Mouse (Mus musculus): Measurements from ENCODE around the gene Prdx2. TPM values are rescaled to one million over a fixed set of nuclear protein-coding genes. Genes with fewer than 3 reads are reported as not detected.

Prdx2 gene
- polyA plus RNA-seq, 1 experiment = 387 TPM

GRCm38 (mm10) chr8:84994375-84994774 lies 25.0 kb downstream of the Prdx2 start:
- H3K4me1 ChIP-seq (ENCODE audit: control insufficient read depth, insufficient read depth, insufficient read length, low read length) = peaks cover 3% of the 10 kb centered on the region; the same call in 1 of the 2 replicates
- H3K27ac ChIP-seq (replicated peaks; ENCODE audit: low read depth, low read length) = no peak overlapping the region
- H3K4me3 ChIP-seq (ENCODE audit: insufficient read depth, low read depth, low read length) = no peak overlapping the region

- no peak overlapping the region for H3K27ac ChIP-seq (replicated peaks; ENCODE audit: low read depth, low read length)
- no peak overlapping the region for H3K4me3 ChIP-seq (ENCODE audit: insufficient read depth, low read depth, low read length)
- peaks cover 2% of the 10 kb centered on the region; the same call in 1 of the 2 replicates for H3K4me1 ChIP-seq (ENCODE audit: control insufficient read depth, insufficient read depth, insufficient read length, low read length)
Observed at GRCm38 (mm10) chr8:84995680-84996079, 26.3 kb downstream of the Prdx2 start.

GRCm38 (mm10) chr8:84996978-84997377 lies 27.6 kb downstream of the Prdx2 start:
- H3K4me1 ChIP-seq (ENCODE audit: control insufficient read depth, insufficient read depth, insufficient read length, low read length) = no peaks in the 10 kb centered on the region

GRCm38 (mm10) chr8:84997649-84998295 lies 28.4 kb downstream of the Prdx2 start:
- Histone ChIP-seq H3K4me1 (ENCODE audit: control insufficient read depth, insufficient read depth, insufficient read length, low read length) (no peaks in the 10 kb centered on the region), H3K4me3 (ENCODE audit: insufficient read depth, low read depth, low read length) (0 out of 2 replicates have a peak overlapping the region, but pooled peaks have one; percentile 22), H3K27ac (replicated peaks; ENCODE audit: low read depth, low read length) (no peak overlapping the region)

More at GRCm38 (mm10) chr8:84996978-84997377, 27.6 kb downstream of the Prdx2 start:
- H3K4me3 ChIP-seq (ENCODE audit: insufficient read depth, low read depth, low read length) = no peak overlapping the region
- no peak overlapping the region for H3K27ac ChIP-seq (replicated peaks; ENCODE audit: low read depth, low read length)

- no peak overlapping the region for H3K4me3 ChIP-seq (ENCODE audit: insufficient read depth, low read depth, low read length)
- H3K4me1 ChIP-seq (ENCODE audit: control insufficient read depth, insufficient read depth, insufficient read length, low read length) = no peaks in the 10 kb centered on the region
- H3K27ac ChIP-seq (replicated peaks; ENCODE audit: low read depth, low read length) = no peak overlapping the region
Observed at GRCm38 (mm10) chr8:85007686-85008085, 38.3 kb downstream of the Prdx2 start.

- Histone ChIP-seq H3K4me3 (ENCODE audit: insufficient read depth, low read depth, low read length) (no peak overlapping the region), H3K4me1 (ENCODE audit: control insufficient read depth, insufficient read depth, insufficient read length, low read length) (no peaks in the 10 kb centered on the region), H3K27ac (replicated peaks; ENCODE audit: low read depth, low read length) (no peak overlapping the region)
Observed at GRCm38 (mm10) chr8:85011242-85011641, 41.9 kb downstream of the Prdx2 start.

GRCm38 (mm10) chr8:85013230-85013840 lies 43.9 kb downstream of the Prdx2 start:
- no peaks in the 10 kb centered on the region for H3K4me1 ChIP-seq (ENCODE audit: control insufficient read depth, insufficient read depth, insufficient read length, low read length)
- peak overlapping the region; percentile 26; the same call in 1 of the 2 replicates for H3K4me3 ChIP-seq (ENCODE audit: insufficient read depth, low read depth, low read length)
- no peak overlapping the region for H3K27ac ChIP-seq (replicated peaks; ENCODE audit: low read depth, low read length)

GRCm38 (mm10) chr8:85014431-85014830 lies 45.0 kb downstream of the Prdx2 start, which contains the start of gene Best2:
Gene Best2 (minus strand): TSS chr8:85014531.
- no peaks in the 10 kb centered on the region for H3K4me1 ChIP-seq (ENCODE audit: control insufficient read depth, insufficient read depth, insufficient read length, low read length)
- H3K27ac ChIP-seq (replicated peaks; ENCODE audit: low read depth, low read length) = no peak within 1 kb of the TSS
- H3K4me3 ChIP-seq (ENCODE audit: insufficient read depth, low read depth, low read length) = peak within 1 kb of the TSS; percentile 26; the same call in 1 of the 2 replicates

- no peak overlapping the region for H3K27ac ChIP-seq (replicated peaks; ENCODE audit: low read depth, low read length)
Observed at GRCm38 (mm10) chr8:85016724-85017123, 47.3 kb downstream of the Prdx2 start.

GRCm38 (mm10) chr8:85017209-85017608 lies 47.8 kb downstream of the Prdx2 start:
- Histone ChIP-seq H3K4me1 (ENCODE audit: control insufficient read depth, insufficient read depth, insufficient read length, low read length) (no peaks in the 10 kb centered on the region), H3K4me3 (ENCODE audit: insufficient read depth, low read depth, low read length) (no peak overlapping the region), H3K27ac (replicated peaks; ENCODE audit: low read depth, low read length) (no peak overlapping the region)

More at GRCm38 (mm10) chr8:85016724-85017123, 47.3 kb downstream of the Prdx2 start:
- Histone ChIP-seq H3K4me3 (ENCODE audit: insufficient read depth, low read depth, low read length) (no peak overlapping the region), H3K4me1 (ENCODE audit: control insufficient read depth, insufficient read depth, insufficient read length, low read length) (no peaks in the 10 kb centered on the region)

GRCm38 (mm10) chr8:85021514-85022055 lies 52.2 kb downstream of the Prdx2 start:
- Histone ChIP-seq H3K4me1 (ENCODE audit: control insufficient read depth, insufficient read depth, insufficient read length, low read length) (peaks cover 6% of the 10 kb centered on the region; the same call in 1 of the 2 replicates), H3K4me3 (ENCODE audit: insufficient read depth, low read depth, low read length) (no peak overlapping the region), H3K27ac (replicated peaks; ENCODE audit: low read depth, low read length) (no peak overlapping the region)

- no peak overlapping the region for H3K27ac ChIP-seq (replicated peaks; ENCODE audit: low read depth, low read length)
- peaks cover 13% of the 10 kb centered on the region for H3K4me1 ChIP-seq (ENCODE audit: control insufficient read depth, insufficient read depth, insufficient read length, low read length)
- H3K4me3 ChIP-seq (ENCODE audit: insufficient read depth, low read depth, low read length) = peak overlapping the region; percentile 83
Observed at GRCm38 (mm10) chr8:85023846-85024245, 54.5 kb downstream of the Prdx2 start.

Other genes with a start within 250 kb of the Prdx2 start
- gene G430095P16Rik, start 246.6 kb upstream of the Prdx2 start, polyA plus RNA-seq (2012; ENCODE audit: insufficient read depth, insufficient read length, missing spikeins) = 1.9 TPM in 1 of 2 replicates, not detected in the other
- gene Nfix, start 169.2 kb upstream of the Prdx2 start, polyA plus RNA-seq (2012; ENCODE audit: insufficient read depth, insufficient read length, missing spikeins) = 74.6 and 78.4 TPM in 2 replicates
- 7.2 and 9.4 TPM in 2 replicates for gene Dand5, start 146.8 kb upstream of the Prdx2 start, polyA plus RNA-seq (2012; ENCODE audit: insufficient read depth, insufficient read length, missing spikeins)
- gene Gadd45gip1, start 138.1 kb upstream of the Prdx2 start, polyA plus RNA-seq (2012; ENCODE audit: insufficient read depth, insufficient read length, missing spikeins) = 32.2 and 37.2 TPM in 2 replicates
- gene Rad23a, start 128.9 kb upstream of the Prdx2 start, polyA plus RNA-seq (2012; ENCODE audit: insufficient read depth, insufficient read length, missing spikeins) = 73.3 and 79.3 TPM in 2 replicates
- gene Calr, start 122.7 kb upstream of the Prdx2 start, polyA plus RNA-seq (2012; ENCODE audit: insufficient read depth, insufficient read length, missing spikeins) = 211 and 306 TPM in 2 replicates
- gene Farsa, start 112.6 kb upstream of the Prdx2 start, polyA plus RNA-seq (2012; ENCODE audit: insufficient read depth, insufficient read length, missing spikeins) = 11.3 and 14.4 TPM in 2 replicates
- 3.3 and 3.6 TPM in 2 replicates for gene Syce2, start 97.5 kb upstream of the Prdx2 start, polyA plus RNA-seq (2012; ENCODE audit: insufficient read depth, insufficient read length, missing spikeins)
- 53.8 and 76.8 TPM in 2 replicates for gene Gcdh, start 75.7 kb upstream of the Prdx2 start, polyA plus RNA-seq (2012; ENCODE audit: insufficient read depth, insufficient read length, missing spikeins)
- not detected in 2 replicates for gene Klf1, start 67.7 kb upstream of the Prdx2 start, polyA plus RNA-seq (2012; ENCODE audit: insufficient read depth, insufficient read length, missing spikeins)
- 4.6 and 12.9 TPM in 2 replicates for gene Dnase2a, start 61.0 kb upstream of the Prdx2 start, polyA plus RNA-seq (2012; ENCODE audit: insufficient read depth, insufficient read length, missing spikeins)
- not detected in 2 replicates for gene Mast1, start 32.2 kb upstream of the Prdx2 start, polyA plus RNA-seq (2012; ENCODE audit: insufficient read depth, insufficient read length, missing spikeins)
- gene Rtbdn, start 22.6 kb upstream of the Prdx2 start, polyA plus RNA-seq (2012; ENCODE audit: insufficient read depth, insufficient read length, missing spikeins) = not detected in 2 replicates
- gene Gm49661, start 154 bp upstream of the Prdx2 start, polyA plus RNA-seq (2012; ENCODE audit: insufficient read depth, insufficient read length, missing spikeins) = not detected in 2 replicates
- gene Rnaseh2a, start 180 bp downstream of the Prdx2 start, polyA plus RNA-seq (2012; ENCODE audit: insufficient read depth, insufficient read length, missing spikeins) = 26.6 and 28.5 TPM in 2 replicates
- 15.4 and 47.7 TPM in 2 replicates for gene Junb, start 9.1 kb downstream of the Prdx2 start, polyA plus RNA-seq (2012; ENCODE audit: insufficient read depth, insufficient read length, missing spikeins)
- gene Hook2, start 21.0 kb downstream of the Prdx2 start, polyA plus RNA-seq (2012; ENCODE audit: insufficient read depth, insufficient read length, missing spikeins) = 1.1 and 1.6 TPM in 2 replicates
- not detected in 2 replicates for gene Best2, start 44.9 kb downstream of the Prdx2 start, polyA plus RNA-seq (2012; ENCODE audit: insufficient read depth, insufficient read length, missing spikeins)
- gene Asna1, start 55.7 kb downstream of the Prdx2 start, polyA plus RNA-seq (2012; ENCODE audit: insufficient read depth, insufficient read length, missing spikeins) = 113 and 117 TPM in 2 replicates
- gene Trir, start 57.2 kb downstream of the Prdx2 start, polyA plus RNA-seq (2012; ENCODE audit: insufficient read depth, insufficient read length, missing spikeins) = 68.4 and 68.5 TPM in 2 replicates
- gene Tnpo2, start 67.3 kb downstream of the Prdx2 start, polyA plus RNA-seq (2012; ENCODE audit: insufficient read depth, insufficient read length, missing spikeins) = 28.4 and 33.5 TPM in 2 replicates
- gene Fbxw9, start 90.5 kb downstream of the Prdx2 start, polyA plus RNA-seq (2012; ENCODE audit: insufficient read depth, insufficient read length, missing spikeins) = 3.0 and 4.1 TPM in 2 replicates
- not detected in 2 replicates for gene Gm5741, start 98.4 kb downstream of the Prdx2 start, polyA plus RNA-seq (2012; ENCODE audit: insufficient read depth, insufficient read length, missing spikeins)
- gene Dhps, start 102.2 kb downstream of the Prdx2 start, polyA plus RNA-seq (2012; ENCODE audit: insufficient read depth, insufficient read length, missing spikeins) = 19.1 and 20.0 TPM in 2 replicates
- 95.5 and 130 TPM in 2 replicates for gene Wdr83os, start 111.2 kb downstream of the Prdx2 start, polyA plus RNA-seq (2012; ENCODE audit: insufficient read depth, insufficient read length, missing spikeins)
- 26.8 and 28.7 TPM in 2 replicates for gene Wdr83, start 111.7 kb downstream of the Prdx2 start, polyA plus RNA-seq (2012; ENCODE audit: insufficient read depth, insufficient read length, missing spikeins)
- gene Man2b1, start 113.7 kb downstream of the Prdx2 start, polyA plus RNA-seq (2012; ENCODE audit: insufficient read depth, insufficient read length, missing spikeins) = 17.4 and 20.8 TPM in 2 replicates
- 0.44 and 0.96 TPM in 2 replicates for gene Zfp791, start 153.5 kb downstream of the Prdx2 start, polyA plus RNA-seq (2012; ENCODE audit: insufficient read depth, insufficient read length, missing spikeins)
- gene Cks1brt, start 182.3 kb downstream of the Prdx2 start, polyA plus RNA-seq (2012; ENCODE audit: insufficient read depth, insufficient read length, missing spikeins) = not detected in 2 replicates